Mouse (Mus musculus): ENCODE results near the gene Sgsm1.

- TF ChIP-seq CTCF (IDR thresholded peaks at IDR 0.05; ENCODE audit: control insufficient read depth, insufficient read depth, insufficient replicate concordance, low read depth, low read length) (no peak), POLR2A (IDR thresholded peaks at IDR 0.05; ENCODE audit: control insufficient read depth, low read depth, low read length) (no peak)
Observed at GRCm38 (mm10) chr5:113357656-113358055, 47.1 kb upstream of the Sgsm1 start.

Data from testis, adult 2 months (tissue).